Mouse (Mus musculus) C2C12 (cell line): ENCODE measurements at regions not wholly inside any gene's neighbourhood (a gene's known extent, or its start where the extent isn't known, plus 50 kb on each side); places are given as distances from the start of the nearest gene placed in this dataset.

ENCODE experiments used
- CEBPB ChIP-seq: IDR thresholded peaks from one replicate; pipeline ENCODE4 v1.6.1; 2011; ENCODE audit warnings: low read depth, mild to moderate bottlenecking, control low read depth, moderate library complexity
- CTCF ChIP-seq: IDR thresholded peaks from one replicate; pipeline ENCODE4 v1.5.1; 2011; ENCODE audit not compliant: control insufficient read depth, insufficient read depth, insufficient read length
- FOSL1 ChIP-seq: IDR thresholded peaks from one replicate; pipeline ENCODE4 v1.8.0; 2011; ENCODE audit warnings: mild to moderate bottlenecking, low read length; ENCODE audit not compliant: poor library complexity, insufficient read depth, severe bottlenecking
- MAX ChIP-seq: IDR thresholded peaks from one replicate; pipeline ENCODE4 v1.6.1; 2011; ENCODE audit warnings: mild to moderate bottlenecking, control low read depth
- MYOD1 ChIP-seq: IDR thresholded peaks from one replicate; pipeline ENCODE4 v1.6.1; 2011; ENCODE audit warnings: low read depth; ENCODE audit not compliant: control insufficient read depth, insufficient read length
- MYOG ChIP-seq: IDR thresholded peaks from one replicate; pipeline ENCODE4 v1.6.1; 2011; ENCODE audit not compliant: control insufficient read depth, insufficient read length; ENCODE audit errors: extremely low read depth
- USF1 ChIP-seq: IDR thresholded peaks from one replicate; pipeline ENCODE4 v1.6.1; 2011; ENCODE audit warnings: low read depth, mild to moderate bottlenecking, control low read depth, moderate library complexity

GRCm38 (mm10) chr4:106193204-106193945 lies 122.6 kb upstream of the Usp24 start:
- TF ChIP-seq CTCF: no peak
- TF ChIP-seq USF1: no peak
- no peak for TF ChIP-seq MAX
- TF ChIP-seq FOSL1: no peak
- no peak for TF ChIP-seq MYOD1
- TF ChIP-seq CEBPB: no peak
- no peak for TF ChIP-seq MYOG
